Mouse (Mus musculus) heart, adult 2 months (tissue): ENCODE results near the gene Dgkh.

ENCODE experiments used
- CTCF ChIP-seq: fragments of 200-600 bp; IDR thresholded peaks from 2 replicates; pipeline ENCODE4 v1.8.1; 2022; ENCODE audit warnings: antibody characterized with exemption, mild to moderate bottlenecking, moderate library complexity
- POLR2A ChIP-seq: fragments of 200-500 bp; IDR thresholded peaks from 2 replicates; pipeline ENCODE4 v1.6.1; 2011; ENCODE audit warnings: mild to moderate bottlenecking, low read depth, low read length, control low read depth; ENCODE audit not compliant: insufficient read depth

DNA sequence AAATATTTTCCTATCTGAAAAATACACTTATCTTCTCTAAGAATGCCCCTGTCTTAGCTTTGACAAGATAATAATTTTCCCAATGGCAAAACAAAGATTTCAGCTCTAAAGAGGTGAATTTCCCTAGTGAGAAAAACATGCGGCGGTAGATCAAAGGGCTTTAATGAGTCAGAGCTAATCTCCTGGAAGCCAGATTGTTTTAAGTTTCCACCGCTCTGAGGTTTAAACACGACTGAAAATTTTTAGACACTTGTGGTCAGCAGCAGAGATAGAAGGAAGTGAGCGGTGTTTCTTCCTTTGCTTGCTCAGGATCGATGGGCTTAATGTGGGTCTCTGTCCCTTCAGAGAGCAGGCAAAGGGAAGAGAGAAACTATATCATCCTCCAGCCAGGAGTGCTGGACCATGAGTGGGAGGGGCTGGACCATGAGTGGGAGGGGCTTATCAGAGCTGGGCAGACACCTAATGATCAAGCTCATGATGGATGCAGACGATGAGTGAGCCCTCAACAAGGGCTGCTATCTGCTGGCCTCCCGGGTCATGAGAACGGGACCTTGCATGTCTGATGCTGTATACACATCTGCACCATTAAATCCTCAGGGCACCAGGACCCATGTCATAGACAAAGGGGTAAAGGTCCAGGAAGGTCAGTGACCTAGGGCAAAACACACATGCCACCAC lies 120.3 kb downstream of the Dgkh start:
- TF ChIP-seq CTCF (no peak), POLR2A (no peak)
